Mouse (Mus musculus) mouse trophoblast stem cell (cell line): ENCODE measurements around the gene Hist1h1b.
"Not testable (repeated sequence)": the region's sequence is repeated elsewhere in the genome, so short reads cannot be mapped to it uniquely, and the experiment has no call there.

Experiments used
- in situ Hi-C, 2 experiments: fragments of 300-500 bp; cut with MseI, MboI; formaldehyde crosslinking; loops; 2 replicates in 1 of 2; 3 replicates in 1 of 2; pipeline ENCODE4 v1.15.1; 2025

The Hist1h1b gene

DNA sequence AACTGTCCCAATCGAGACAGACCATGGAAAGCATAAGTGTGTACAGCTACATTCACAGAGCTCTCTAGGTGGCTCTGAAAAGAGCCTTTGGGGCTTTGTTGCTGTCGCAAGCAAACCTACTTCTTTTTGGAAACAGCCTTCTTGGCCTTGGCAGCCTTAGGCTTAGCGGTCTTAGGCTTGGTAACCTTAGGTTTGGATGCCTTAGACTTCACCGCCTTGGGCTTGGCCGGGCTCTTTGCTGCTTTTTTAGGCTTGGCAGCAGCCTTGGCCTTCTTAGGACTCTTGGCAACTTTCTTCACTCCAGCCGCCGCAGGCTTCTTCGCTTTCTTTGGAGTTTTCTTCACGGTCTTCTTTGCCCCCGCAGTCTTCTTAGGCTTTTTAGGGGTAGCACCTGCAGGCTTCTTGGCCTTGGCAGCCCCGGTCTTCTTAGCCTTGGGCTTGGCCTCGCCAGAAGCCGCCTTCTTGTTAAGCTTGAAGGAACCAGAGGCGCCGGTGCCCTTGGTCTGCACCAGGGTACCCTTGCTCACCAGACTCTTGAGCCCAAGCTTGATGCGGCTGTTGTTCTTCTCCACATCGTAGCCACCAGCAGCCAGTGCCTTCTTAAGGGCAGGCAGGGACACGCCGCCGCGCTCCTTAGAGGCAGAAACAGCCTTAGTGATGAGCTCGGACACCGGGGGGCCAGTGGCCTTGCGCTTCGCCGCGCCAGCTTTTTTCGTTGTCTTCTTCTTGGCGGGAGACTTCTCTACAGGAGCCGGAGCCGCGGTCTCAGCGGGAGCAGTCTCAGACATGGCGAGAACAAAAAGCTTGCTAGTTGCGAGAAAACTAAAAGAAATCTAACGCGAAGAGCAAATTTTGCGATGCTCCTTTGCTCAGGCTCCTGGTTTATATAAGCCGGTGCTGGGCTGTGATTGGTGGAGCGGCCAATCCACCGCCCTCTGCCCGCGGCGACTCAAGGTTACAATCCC is at the start of gene Hist1h1b:
Gene Hist1h1b (minus strand): TSS at position 859 of the 965 bp plus-strand sequence.
- in situ Hi-C loops = no loop called here

- in situ Hi-C loops = no loop called here
Measured at GRCm38 (mm10) chr13:21828511-21828910, 48.1 kb upstream of the Hist1h1b start.

DNA sequence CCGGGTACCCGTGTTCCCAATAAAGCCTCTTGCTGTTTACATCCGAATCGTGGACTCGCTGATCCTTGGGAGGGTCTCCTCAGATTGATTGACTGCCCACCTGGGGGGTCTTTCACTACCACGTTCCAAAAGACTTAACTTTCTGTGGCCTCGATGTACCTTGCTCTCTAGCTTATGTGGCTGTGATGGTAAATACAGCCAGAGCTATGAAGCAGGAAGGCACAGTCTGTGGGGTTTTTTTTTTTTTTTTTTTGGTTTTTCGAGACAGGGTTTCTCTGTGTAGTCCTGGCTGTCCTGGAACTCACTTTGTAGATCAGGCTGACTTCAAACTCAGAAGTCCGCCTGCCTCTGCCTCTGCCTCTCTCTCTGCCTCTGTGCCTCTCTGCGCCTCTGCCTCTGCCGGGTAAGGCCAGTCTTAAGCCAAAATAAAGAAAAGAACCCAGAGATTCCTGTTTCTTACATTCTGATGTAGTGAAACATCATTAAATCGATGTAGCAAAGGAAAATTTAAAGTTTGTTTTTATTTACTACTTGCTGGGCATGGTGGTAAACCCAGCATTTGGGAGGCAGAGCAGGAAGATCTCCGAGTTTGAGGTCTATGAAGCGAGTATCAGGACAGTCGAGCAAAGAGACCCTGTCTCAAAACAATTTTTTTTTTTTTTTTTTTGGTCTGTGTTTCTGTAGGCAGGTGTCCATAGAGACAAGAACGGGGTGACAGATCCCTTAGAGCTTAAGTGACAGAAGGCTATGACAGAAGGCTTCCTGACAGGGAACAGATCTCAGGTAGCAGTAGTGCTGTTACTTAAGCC is 39.9 kb upstream of the Hist1h1b start:
- in situ Hi-C loops = not testable (repeated sequence)

DNA sequence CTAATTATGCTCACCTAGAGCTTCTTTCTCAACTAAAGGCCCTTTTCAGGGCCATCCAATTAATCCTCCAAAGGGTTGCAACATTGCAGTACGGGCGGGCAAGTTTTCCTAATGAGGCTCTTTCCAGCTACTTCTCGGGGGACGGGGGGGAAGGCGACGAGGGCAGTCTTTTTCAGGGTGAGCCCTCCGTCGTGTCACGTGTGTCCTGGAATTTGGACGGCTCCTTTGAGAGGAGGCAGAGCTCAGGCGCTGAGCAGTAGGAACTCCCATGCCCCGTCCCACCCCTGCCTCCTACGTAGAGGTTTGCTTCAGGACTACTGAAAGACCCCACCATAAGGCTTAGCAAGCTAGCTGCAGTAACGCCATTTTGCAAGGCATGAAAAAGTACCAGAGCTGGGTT is 31.7 kb upstream of the Hist1h1b start:
- in situ Hi-C loops = not testable (repeated sequence)

DNA sequence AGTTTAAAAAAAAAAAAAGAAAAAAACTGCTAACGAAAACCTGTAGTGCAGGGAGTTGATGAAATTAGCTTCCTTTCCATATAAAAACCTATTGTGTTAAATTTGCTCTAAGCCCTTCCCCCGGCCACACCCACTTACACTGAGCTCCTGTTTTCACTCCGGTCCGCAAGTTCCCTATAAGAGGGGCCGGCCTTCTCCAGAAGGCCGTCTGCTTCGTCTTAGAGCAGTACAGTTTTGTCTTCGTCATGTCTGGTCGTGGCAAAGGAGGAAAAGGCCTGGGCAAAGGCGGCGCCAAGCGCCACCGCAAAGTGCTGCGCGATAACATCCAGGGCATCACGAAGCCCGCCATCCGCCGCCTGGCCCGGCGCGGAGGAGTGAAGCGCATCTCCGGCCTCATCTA is 31.1 kb upstream of the Hist1h1b start, which contains the start of gene Hist1h4m:
Gene Hist1h4m (plus strand): TSS at position 208 of the 400 bp plus-strand sequence.
- in situ Hi-C loops = not testable (repeated sequence)

- in situ Hi-C loops = not testable (repeated sequence)
Measured at GRCm38 (mm10) chr13:21811074-21811473, 30.6 kb upstream of the Hist1h1b start.

GRCm38 (mm10) chr13:21810073-21810472 is 29.6 kb upstream of the Hist1h1b start, which contains the start of the genes Hist1h2bq and Hist1h2ao:
Hist1h2bq (minus strand) TSS chr13:21810197.
Hist1h2ao (plus strand) TSS chr13:21810465.
- in situ Hi-C loops = not testable (repeated sequence)

DNA sequence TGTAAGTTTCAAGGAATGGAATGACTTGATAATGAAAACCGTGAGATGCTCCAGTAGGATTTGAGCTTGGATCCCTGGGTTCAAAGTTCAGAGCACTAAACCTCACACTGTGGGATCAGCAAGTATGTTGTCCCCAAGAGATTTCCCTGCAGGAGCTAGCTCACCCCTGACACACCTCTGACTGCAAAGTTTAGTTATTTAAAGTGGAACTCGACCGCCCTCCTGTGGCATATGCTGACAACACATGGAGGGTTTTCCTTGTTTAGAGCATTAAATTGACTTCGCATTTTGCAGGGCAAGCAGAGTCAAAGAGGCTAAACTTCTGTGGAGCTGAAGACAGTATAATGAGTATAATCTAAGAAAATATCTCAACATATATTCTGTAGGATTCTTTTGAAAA is 22.6 kb upstream of the Hist1h1b start:
- in situ Hi-C loops = not testable (repeated sequence)

GRCm38 (mm10) chr13:21797163-21797562 is 16.7 kb upstream of the Hist1h1b start:
- in situ Hi-C loops = not testable (repeated sequence)

GRCm38 (mm10) chr13:21795584-21795983 is 15.2 kb upstream of the Hist1h1b start:
- in situ Hi-C loops = no loop called here

DNA sequence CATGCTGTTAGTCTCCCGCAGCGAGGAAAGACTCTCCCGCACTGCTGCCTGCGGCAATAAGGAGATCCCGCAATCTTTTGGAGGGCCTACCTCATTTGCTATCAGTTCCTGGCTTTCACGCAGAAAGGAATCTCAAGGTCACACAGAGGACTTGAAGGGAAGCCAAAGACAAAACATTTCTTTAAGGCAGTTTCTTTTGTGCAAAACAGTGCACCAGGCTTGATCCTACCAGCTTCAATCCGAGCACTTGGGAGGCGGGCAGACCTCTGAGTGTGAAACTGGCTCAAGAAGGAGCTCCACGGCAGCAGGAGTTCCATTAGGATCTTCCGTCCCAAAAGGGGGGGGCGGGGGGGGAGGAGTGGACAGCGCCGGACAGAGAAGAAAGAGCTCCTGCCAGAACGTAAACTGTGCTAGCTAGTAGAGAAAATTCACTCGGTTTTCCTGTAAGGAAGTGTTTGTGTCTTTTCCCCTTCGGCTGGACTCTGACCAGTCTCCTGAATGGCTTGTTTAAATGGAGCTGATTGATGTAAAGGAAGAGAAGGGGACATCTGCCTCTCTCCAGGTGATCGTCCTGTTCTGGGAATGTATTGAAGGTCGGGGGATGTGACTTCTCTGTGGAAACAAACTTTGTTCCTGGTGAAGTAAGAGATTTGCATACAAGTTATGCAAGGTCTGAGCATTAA is 10.3 kb upstream of the Hist1h1b start:
- in situ Hi-C loops = no loop called here

- in situ Hi-C loops = no loop called here
Measured at GRCm38 (mm10) chr13:21789925-21790324, 9.5 kb upstream of the Hist1h1b start.

DNA sequence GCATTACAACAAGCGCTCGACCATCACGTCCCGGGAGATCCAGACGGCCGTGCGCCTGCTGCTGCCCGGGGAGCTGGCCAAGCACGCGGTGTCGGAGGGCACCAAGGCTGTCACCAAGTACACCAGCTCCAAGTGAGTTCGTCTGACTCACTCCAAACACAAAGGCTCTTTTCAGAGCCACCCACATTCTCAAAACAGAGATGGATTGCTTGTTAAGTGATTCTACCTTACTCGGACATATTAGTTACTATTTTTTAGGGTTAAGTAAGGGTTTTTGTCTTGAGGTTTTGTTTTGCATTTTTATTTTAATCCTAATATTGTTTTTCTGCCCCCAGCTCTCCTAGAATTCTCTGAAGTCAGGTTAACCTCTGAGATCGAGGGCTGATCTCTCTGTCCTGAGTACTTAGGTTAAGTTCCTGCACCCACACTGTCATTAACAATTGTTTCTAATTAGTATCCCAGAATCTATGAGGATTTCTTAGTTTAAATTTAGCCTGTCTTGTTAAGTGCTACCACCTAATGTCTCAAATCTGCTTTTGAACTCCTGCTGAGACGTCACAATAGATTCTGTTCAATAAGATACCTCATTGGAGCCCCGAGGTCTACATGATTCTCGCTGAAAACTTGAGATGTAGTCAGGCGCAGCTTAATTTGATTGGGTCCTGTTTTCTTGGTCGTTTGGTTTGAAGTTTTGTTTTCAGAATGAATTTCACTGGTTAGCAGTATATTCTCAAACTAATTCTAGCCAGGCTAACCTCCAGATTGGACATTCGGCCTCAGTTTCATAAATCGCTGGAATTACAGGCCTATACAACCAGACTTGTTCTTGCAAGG is 7.6 kb upstream of the Hist1h1b start:
- in situ Hi-C loops = no loop called here

DNA sequence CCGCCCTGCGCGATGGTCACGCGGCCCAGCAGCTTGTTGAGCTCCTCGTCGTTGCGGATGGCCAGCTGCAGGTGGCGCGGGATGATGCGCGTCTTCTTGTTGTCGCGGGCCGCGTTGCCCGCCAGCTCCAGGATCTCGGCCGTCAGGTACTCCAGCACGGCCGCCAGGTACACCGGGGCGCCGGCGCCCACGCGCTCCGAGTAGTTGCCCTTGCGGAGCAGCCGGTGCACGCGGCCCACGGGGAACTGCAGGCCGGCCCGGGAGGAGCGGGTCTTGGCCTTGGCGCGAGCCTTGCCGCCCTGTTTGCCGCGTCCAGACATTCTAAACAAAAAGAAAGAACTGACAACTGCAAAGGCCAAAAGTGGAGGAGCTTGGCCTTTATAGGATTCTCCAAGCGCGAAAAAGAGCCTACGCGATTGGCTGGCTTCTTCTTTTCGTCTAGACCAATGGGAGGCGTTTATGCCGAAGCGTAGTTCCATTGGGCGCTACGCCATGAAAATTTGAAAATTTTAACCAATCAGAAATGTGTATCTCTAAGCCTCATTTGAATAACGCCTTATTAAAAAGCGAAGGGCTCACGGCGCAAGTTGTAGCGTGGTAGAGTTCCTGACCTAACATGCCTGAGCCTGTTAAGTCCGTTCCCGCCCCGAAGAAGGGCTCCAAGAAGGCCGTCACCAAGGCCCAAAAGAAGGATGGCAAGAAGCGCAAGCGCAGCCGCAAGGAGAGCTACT is 6.6 kb upstream of the Hist1h1b start, which contains the start of the genes Hist1h2an and Hist1h2bp:
Gene Hist1h2an (minus strand): TSS at position 320 of the 731 bp plus-strand sequence.
Gene Hist1h2bp (plus strand): TSS at position 563 of the 731 bp plus-strand sequence.
- in situ Hi-C loops = not testable (repeated sequence)

DNA sequence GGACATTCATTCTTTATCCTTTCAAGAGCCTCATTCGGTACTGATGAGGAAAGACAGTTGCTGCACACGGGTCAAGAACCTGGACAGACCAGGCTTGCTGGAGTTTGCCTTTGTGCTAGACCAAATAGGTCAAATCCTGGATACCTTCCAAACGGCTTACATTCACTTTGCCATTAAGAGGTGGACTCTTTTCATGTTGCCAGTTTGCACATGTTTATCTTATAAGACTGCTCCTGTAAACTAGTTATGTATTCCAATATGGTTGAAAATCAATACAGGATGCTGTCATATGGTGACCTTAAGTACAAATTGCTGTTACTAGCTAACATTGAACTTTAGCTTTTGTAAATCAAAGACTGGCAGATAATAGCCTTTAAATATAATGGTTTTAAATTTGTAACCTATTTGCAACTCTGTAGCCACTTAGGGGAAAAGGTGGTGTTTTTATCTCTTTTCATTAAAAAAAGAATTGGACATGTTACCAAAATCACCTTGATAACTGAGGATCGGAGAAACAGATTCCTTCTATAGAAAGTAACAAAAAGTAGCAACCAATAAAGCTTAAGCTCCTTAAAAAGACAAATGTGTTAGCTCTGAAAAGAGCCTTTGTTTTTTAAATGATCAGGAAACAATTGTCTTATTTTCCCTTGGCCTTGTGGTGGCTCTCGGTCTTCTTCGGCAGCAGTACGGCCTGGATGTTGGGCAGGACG is 5.9 kb upstream of the Hist1h1b start:
- in situ Hi-C loops = no loop called here

GRCm38 (mm10) chr13:21784311-21784710 is 3.9 kb upstream of the Hist1h1b start:
- in situ Hi-C loops = no loop called here

DNA sequence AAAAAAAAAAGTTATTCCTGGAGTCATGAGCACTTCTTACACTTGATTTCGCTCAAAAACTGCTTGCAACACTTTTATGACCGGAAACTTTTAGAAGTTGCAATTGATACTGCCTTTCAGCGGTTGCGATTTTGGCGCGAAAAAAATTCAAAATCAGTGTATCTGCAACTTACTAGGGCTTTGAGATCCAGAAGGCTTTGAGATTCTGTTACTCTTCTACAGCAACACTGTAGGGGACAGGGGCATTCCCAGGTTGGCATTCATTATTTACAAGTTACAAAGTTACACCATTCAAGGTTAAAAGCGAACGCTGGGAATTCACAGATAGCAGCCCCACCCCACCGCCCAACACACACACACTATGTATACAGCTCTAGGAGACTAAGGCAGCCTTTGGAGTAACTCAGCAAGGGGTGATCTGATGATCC is 3.3 kb upstream of the Hist1h1b start:
- in situ Hi-C loops = no loop called here

GRCm38 (mm10) chr13:21783255-21783617 is 2.8 kb upstream of the Hist1h1b start, which contains the start of gene Hist1h3i:
Hist1h3i (minus strand) TSS chr13:21783370.
- in situ Hi-C loops = no loop called here
